Mouse (Mus musculus): ENCODE data around the gene Ptprq.

GRCm38 (mm10) chr10:107735448-107735847 lies 15.6 kb upstream of the Ptprq start:
- TF ChIP-seq CTCF (IDR thresholded peaks at IDR 0.05; ENCODE audit: low read depth) (no peak), EP300 (IDR thresholded peaks at IDR 0.05; ENCODE audit: low read depth) (no peak)
